Mouse (Mus musculus) G1E (cell line): ENCODE measurements around the gene Dio2. TPM values are rescaled to one million over a fixed set of nuclear protein-coding genes. Genes with fewer than 3 reads are reported as not detected.

Source experiments
- ATAC-seq: 2 replicates; pipeline ENCODE4 v1.8.0; 2016; ENCODE audit warnings: mild to moderate bottlenecking; ENCODE audit not compliant: insufficient number of reproducible peaks, poor library complexity, low FRiP score, severe bottlenecking; ENCODE audit errors: extremely low read depth
- DNase-seq: peaks from one replicate; pipeline ENCODE4 v3.0.0; 2012; ENCODE audit warnings: low spot score
- H3K27me3 ChIP-seq: 2 replicates; pipeline ENCODE4 v1.6.1; 2012; ENCODE audit warnings: mild to moderate bottlenecking, low read length, inconsistent platforms; ENCODE audit not compliant: insufficient read depth
- H3K36me3 ChIP-seq: replicated peaks from 2 replicates; pipeline ENCODE3; 2012; ENCODE audit warnings: mild to moderate bottlenecking, inconsistent platforms
- H3K4me1 ChIP-seq: 2 replicates; pipeline ENCODE4 v1.6.1; 2012; ENCODE audit warnings: low read depth, low read length, inconsistent platforms, mixed read lengths; ENCODE audit not compliant: insufficient read depth
- H3K4me3 ChIP-seq: 2 replicates; pipeline ENCODE4 v1.5.1; 2012; ENCODE audit warnings: low read depth, mild to moderate bottlenecking, inconsistent platforms, low read length, moderate library complexity, mixed read lengths
- H3K9me3 ChIP-seq: replicated peaks from 2 replicates; pipeline ENCODE4 v1.6.1; 2012; ENCODE audit warnings: inconsistent platforms
- CTCF ChIP-seq: IDR thresholded peaks from 2 replicates; pipeline ENCODE4 v1.5.1; 2012; ENCODE audit warnings: low read depth, low read length, inconsistent platforms, mixed read lengths
- GATA1 ChIP-seq: IDR thresholded peaks from 2 replicates; pipeline ENCODE4 v1.6.1; 2012; ENCODE audit warnings: borderline replicate concordance, low read length, inconsistent platforms, mixed read lengths
- GATA2 ChIP-seq: IDR thresholded peaks from 2 replicates; pipeline ENCODE4 v1.6.1; 2012; ENCODE audit warnings: low read depth, low read length, inconsistent platforms, borderline replicate concordance
- POLR2AphosphoS5 ChIP-seq: IDR thresholded peaks from 2 replicates; pipeline ENCODE4 v1.6.1; 2012; ENCODE audit warnings: low read depth, low read length, inconsistent platforms; ENCODE audit not compliant: insufficient replicate concordance
- TAL1 ChIP-seq: conservative IDR thresholded peaks from 2 replicates; pipeline ENCODE4 v1.6.1; 2012; ENCODE audit warnings: low read depth, low read length, inconsistent platforms, mixed read lengths
- polyA plus RNA-seq: library from polyadenylated mRNA; stranded (reverse); fragments of >175 nt; gene quantifications from 2 replicates; pipeline ENCODE4 v1.2.3, GENCODE M21; 2012
- total RNA-seq, 2 experiments: library from RNA; stranded (forward) in 1 of 2; stranded (reverse) in 1 of 2; fragments of 200-1000 nt in 1 of 2; fragments of >200 nt in 1 of 2; fragmentation: Nextera tagmentation in 1 of 2; gene quantifications; 2 replicates each; pipeline ENCODE4 v1.2.3; 2014 to 2017

The Dio2 gene
- total and polyA plus RNA-seq, 3 experiments: 0.16 TPM; not detected in 2

DNA sequence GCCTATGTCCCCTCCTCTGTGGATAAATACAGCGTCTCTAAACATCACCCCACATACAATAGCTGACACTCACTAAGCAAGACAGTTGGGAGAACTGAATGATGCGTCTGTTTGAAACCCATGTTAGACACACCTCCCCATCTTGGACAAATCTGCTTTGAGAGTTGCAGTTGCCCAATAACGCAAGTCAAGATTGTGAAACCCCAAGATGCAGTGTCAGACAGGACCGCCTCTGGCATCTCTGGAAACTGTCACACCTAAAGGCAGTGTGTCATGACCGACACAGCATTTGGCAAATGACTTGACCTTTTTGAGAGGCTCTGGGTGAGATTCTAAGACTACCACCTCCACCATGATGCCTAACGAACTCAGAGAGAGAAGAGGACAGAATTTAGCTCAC is 2.8 kb downstream of the Dio2 start:
- DNase-seq (no peak), ATAC-seq (no peak)
- TF ChIP-seq POLR2AphosphoS5: no peak
- TF ChIP-seq GATA2: no peak
- no peak for TF ChIP-seq GATA1
- TF ChIP-seq TAL1: no peak
- TF ChIP-seq CTCF: no peak
- Histone ChIP-seq H3K4me1 (no peaks in the 10 kb centered on the region), H3K4me3 (no peak overlapping the region), H3K36me3 (no peaks in the 10 kb centered on the region), H3K9me3 (no peaks in the 10 kb centered on the region), H3K27me3 (peaks cover 4% of the 10 kb centered on the region; the same call in 1 of the 2 replicates)

DNA sequence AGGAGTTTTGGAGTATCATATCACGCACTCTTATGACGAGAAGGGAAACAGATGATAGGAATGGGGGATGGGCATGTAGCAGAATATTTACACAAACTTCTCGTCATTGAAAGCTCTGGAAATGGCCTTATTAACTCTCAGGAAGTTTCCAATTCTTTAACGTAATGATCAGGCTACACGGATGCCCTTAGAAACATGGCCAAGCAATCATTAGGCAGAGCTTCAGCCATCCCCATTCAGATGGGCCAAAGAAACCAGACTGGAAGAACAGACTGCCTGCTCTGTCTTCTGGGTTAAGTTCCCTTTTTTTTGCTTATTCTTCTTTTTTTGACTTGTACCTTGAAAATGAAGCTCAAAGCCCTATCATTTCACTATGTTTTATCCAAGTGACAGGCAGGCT is 3.7 kb downstream of the Dio2 start:
- Histone ChIP-seq H3K36me3 (no peaks in the 10 kb centered on the region), H3K4me3 (no peak overlapping the region), H3K27me3 (peaks cover 4% of the 10 kb centered on the region; the same call in 1 of the 2 replicates), H3K4me1 (peaks cover 2% of the 10 kb centered on the region; the same call in 1 of the 2 replicates), H3K9me3 (no peaks in the 10 kb centered on the region)
- no peak for DNase-seq
- no peak for TF ChIP-seq GATA1
- no peak for TF ChIP-seq GATA2
- no peak for TF ChIP-seq CTCF
- no peak for TF ChIP-seq POLR2AphosphoS5
- no peak for TF ChIP-seq TAL1
- ATAC-seq: no peak

DNA sequence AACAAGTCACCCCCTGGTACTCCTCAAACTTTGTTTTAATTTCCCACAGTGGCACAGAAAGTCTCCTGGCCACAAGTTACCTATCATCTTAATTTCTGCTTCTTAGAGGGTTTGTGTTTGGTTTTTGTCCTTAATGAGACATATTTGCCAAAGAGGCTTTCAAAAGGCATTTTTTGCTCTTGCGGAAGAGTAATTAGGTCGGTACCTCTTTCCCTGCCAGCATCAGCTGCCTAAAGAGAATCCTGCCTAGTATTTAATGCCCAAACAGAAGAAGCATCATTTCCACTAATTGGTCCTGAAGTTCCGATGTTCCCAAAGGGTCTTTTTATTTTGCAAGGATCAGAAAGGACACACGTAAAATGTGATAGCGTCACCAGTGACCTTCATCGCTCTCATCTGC is 4.5 kb downstream of the Dio2 start:
- H3K36me3 ChIP-seq: no peaks in the 10 kb centered on the region
- peaks cover 4% of the 10 kb centered on the region; the same call in 1 of the 2 replicates for H3K27me3 ChIP-seq
- ATAC-seq (no peak), DNase-seq (no peak)
- H3K4me1 ChIP-seq: peaks cover 4% of the 10 kb centered on the region; the same call in 1 of the 2 replicates
- TF ChIP-seq POLR2AphosphoS5: no peak
- TF ChIP-seq CTCF: no peak
- no peak for TF ChIP-seq TAL1
- no peak for TF ChIP-seq GATA1
- no peaks in the 10 kb centered on the region for H3K9me3 ChIP-seq
- no peak overlapping the region for H3K4me3 ChIP-seq

DNA sequence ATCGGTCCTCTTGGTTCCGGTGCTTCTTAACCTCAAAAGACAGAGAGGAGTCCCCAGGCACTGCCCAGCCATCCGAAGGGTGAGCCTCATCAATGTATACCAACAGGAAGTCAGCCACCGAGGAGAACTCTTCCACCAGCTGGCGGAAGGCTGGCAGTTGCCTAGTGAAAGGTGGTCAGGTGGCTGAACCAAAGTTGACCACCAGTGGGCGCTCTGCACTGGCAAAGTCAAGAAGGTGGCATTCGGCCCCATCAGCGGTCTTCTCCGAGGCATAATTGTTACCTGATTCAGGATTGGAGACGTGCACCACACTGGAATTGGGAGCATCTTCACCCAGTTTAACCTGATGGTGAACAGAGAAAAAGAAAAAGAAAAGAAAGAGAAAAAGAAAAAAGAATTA is 8.6 kb downstream of the Dio2 start:
- Histone ChIP-seq H3K9me3 (no peaks in the 10 kb centered on the region), H3K27me3 (no peaks in the 10 kb centered on the region; the same call in 1 of the 2 replicates), H3K36me3 (no peaks in the 10 kb centered on the region), H3K4me3 (no peak overlapping the region), H3K4me1 (peaks cover 4% of the 10 kb centered on the region; the same call in 1 of the 2 replicates)
- ATAC-seq (peak; percentile 28; the same call in 1 of the 2 replicates), DNase-seq (no peak)
- TF ChIP-seq POLR2AphosphoS5: no peak
- peak; percentile 93 for TF ChIP-seq CTCF

DNA sequence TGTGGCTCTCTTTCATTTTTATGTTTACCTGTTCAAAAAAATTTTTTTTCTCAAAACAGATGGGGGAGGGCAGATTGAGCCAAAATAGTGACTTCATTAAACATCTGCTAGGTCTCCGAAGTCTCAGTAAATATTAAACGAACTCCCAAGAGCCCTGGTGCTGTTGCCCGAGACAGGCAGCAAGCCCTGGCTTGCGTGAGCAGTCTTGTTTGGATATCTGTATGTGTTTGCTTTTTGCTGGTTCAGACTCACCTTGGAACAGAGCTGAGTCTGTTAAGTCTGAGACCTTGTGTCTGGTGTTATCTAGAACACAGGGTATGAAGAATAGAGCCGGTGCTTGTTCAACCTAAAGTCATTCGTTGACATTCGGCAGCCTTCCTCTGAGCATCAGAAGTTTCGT is 13.1 kb downstream of the Dio2 start:
- DNase-seq (no peak), ATAC-seq (no peak)
- Histone ChIP-seq H3K4me1 (peaks cover 4% of the 10 kb centered on the region; the same call in 1 of the 2 replicates), H3K27me3 (no peaks in the 10 kb centered on the region; the same call in 1 of the 2 replicates), H3K4me3 (no peak overlapping the region), H3K36me3 (no peaks in the 10 kb centered on the region), H3K9me3 (no peaks in the 10 kb centered on the region)
- TF ChIP-seq POLR2AphosphoS5 (no peak), GATA1 (no peak), TAL1 (no peak), GATA2 (no peak), CTCF (no peak)

DNA sequence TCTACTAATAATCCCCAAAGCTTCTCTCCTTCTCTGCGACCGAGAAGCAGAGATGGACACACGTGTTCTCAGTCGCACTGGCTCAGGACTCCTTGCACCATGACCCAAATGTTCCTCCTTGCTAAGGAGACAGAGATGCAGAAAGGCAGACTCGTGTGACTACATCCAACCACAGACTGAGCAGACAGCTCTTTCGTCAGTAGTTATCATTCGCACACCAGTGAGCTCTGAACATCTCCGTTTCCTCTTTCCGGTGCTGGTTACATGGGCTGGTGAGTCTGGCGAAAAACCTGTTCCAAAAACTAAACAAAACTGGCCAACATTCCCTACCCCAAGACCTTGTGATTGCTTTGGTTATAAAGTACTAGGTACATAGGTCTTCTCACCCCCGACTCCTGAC is 13.6 kb downstream of the Dio2 start:
- ATAC-seq (no peak), DNase-seq (no peak)
- H3K36me3 ChIP-seq: no peaks in the 10 kb centered on the region
- H3K4me3 ChIP-seq: no peak overlapping the region
- TF ChIP-seq GATA2: no peak
- no peak for TF ChIP-seq TAL1
- no peaks in the 10 kb centered on the region; the same call in 1 of the 2 replicates for H3K27me3 ChIP-seq
- no peaks in the 10 kb centered on the region for H3K9me3 ChIP-seq
- peaks cover 3% of the 10 kb centered on the region; the same call in 1 of the 2 replicates for H3K4me1 ChIP-seq

DNA sequence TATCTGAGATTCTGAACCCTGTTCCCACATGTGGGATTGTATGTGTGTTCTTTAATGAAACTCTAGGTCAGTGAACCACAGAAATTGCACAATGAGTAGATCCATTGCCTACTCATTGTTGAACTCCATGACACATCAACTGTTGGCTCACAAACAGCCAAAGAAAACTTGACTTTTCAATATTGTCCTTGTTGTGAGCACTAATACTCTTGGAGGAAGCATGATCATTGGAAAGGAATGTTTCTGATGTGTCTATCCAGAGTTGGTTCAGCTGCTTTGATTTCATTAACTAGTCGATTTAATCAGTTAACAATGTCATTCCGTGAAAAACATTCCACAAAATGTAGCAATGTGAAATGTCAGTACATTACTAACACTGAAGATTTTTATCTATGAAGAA is 44.1 kb downstream of the Dio2 start:
- TF ChIP-seq GATA2 (no peak), CTCF (no peak), GATA1 (no peak), TAL1 (no peak), POLR2AphosphoS5 (no peak)
- no peak for DNase-seq
- Histone ChIP-seq H3K4me3 (no peak overlapping the region), H3K4me1 (no peaks in the 10 kb centered on the region), H3K9me3 (peaks cover 2% of the 10 kb centered on the region; the same call in 1 of the 2 replicates), H3K36me3 (no peaks in the 10 kb centered on the region), H3K27me3 (no peaks in the 10 kb centered on the region)
- ATAC-seq: no peak
